Mouse (Mus musculus): Measurements from ENCODE around the gene Cyp26a1. TPM values are rescaled to one million over a fixed set of nuclear protein-coding genes. Genes with fewer than 3 reads are reported as not detected.

Cyp26a1 gene
- polyA plus RNA-seq, 1 experiment from 2014 or later, result 0.21 TPM

- peak; percentile 88 for ATAC-seq
- Histone ChIP-seq H3K9ac (replicated peaks) (no peak overlapping the region), H3K9me3 (ENCODE audit: low read length) (no peaks in the 10 kb centered on the region), H3K4me3 (ENCODE audit: low read depth, low read length) (no peak overlapping the region), H3K4me1 (ENCODE audit: insufficient read depth) (peaks cover 5% of the 10 kb centered on the region; the same call in 1 of the 2 replicates), H3K36me3 (replicated peaks; ENCODE audit: insufficient read depth, low read length) (peaks cover 3% of the 10 kb centered on the region; the same call in 1 of the 2 replicates), H3K27me3 (ENCODE audit: insufficient read depth, low read length) (no peaks in the 10 kb centered on the region), H3K4me2 (ENCODE audit: low read depth, low read length) (0 out of 2 replicates have a peak overlapping the region, but pooled peaks have one; percentile 9), H3K27ac (ENCODE audit: low read depth) (no peak overlapping the region)
- no peak for DNase-seq
- TF ChIP-seq CTCF (IDR thresholded peaks at IDR 0.05; ENCODE audit: low read depth) (no peak), EP300 (IDR thresholded peaks at IDR 0.05; ENCODE audit: low read depth) (peak; percentile 85)
- WGBS (ENCODE audit: insufficient replicate concordance), result 45% methylated on average over 13 of the region's 13 CpGs
Observed at GRCm38 (mm10) chr19:37667855-37668594, 29.6 kb upstream of the Cyp26a1 start.

GRCm38 (mm10) chr19:37668657-37669056 lies 28.9 kb upstream of the Cyp26a1 start:
- WGBS (ENCODE audit: insufficient replicate concordance), result 87% methylated on average over 5 of the region's 5 CpGs
- H3K4me1 ChIP-seq (ENCODE audit: insufficient read depth), result peaks cover 5% of the 10 kb centered on the region; the same call in 1 of the 2 replicates
- no peaks in the 10 kb centered on the region for H3K9me3 ChIP-seq (ENCODE audit: low read length)
- H3K36me3 ChIP-seq (replicated peaks; ENCODE audit: insufficient read depth, low read length), result peaks cover 3% of the 10 kb centered on the region; the same call in 1 of the 2 replicates
- 0 out of 2 replicates have a peak overlapping the region, but pooled peaks have one; percentile 9 for H3K4me2 ChIP-seq (ENCODE audit: low read depth, low read length)
- DNase-seq, result no peak
- TF ChIP-seq EP300 (IDR thresholded peaks at IDR 0.05; ENCODE audit: low read depth) (no peak), CTCF (IDR thresholded peaks at IDR 0.05; ENCODE audit: low read depth) (no peak)
- H3K9ac ChIP-seq (replicated peaks), result no peak overlapping the region
- H3K27me3 ChIP-seq (ENCODE audit: insufficient read depth, low read length), result no peaks in the 10 kb centered on the region
- H3K4me3 ChIP-seq (ENCODE audit: low read depth, low read length), result no peak overlapping the region
- ATAC-seq, result no peak
- no peak overlapping the region for H3K27ac ChIP-seq (ENCODE audit: low read depth)

- Histone ChIP-seq H3K9me3 (ENCODE audit: low read length) (no peaks in the 10 kb centered on the region), H3K27me3 (ENCODE audit: insufficient read depth, low read length) (no peaks in the 10 kb centered on the region), H3K36me3 (replicated peaks; ENCODE audit: insufficient read depth, low read length) (peaks cover 3% of the 10 kb centered on the region; the same call in 1 of the 2 replicates), H3K4me1 (ENCODE audit: insufficient read depth) (peaks cover 5% of the 10 kb centered on the region; the same call in 1 of the 2 replicates), H3K9ac (replicated peaks) (no peak overlapping the region), H3K4me2 (ENCODE audit: low read depth, low read length) (no peak overlapping the region), H3K4me3 (ENCODE audit: low read depth, low read length) (no peak overlapping the region), H3K27ac (ENCODE audit: low read depth) (no peak overlapping the region)
- ATAC-seq (no peak), DNase-seq (no peak)
- WGBS (ENCODE audit: insufficient replicate concordance), result 82% methylated on average over 5 of the region's 5 CpGs
- TF ChIP-seq CTCF (IDR thresholded peaks at IDR 0.05; ENCODE audit: low read depth) (no peak), EP300 (IDR thresholded peaks at IDR 0.05; ENCODE audit: low read depth) (no peak)
Observed at GRCm38 (mm10) chr19:37669486-37669885, 28.1 kb upstream of the Cyp26a1 start.

GRCm38 (mm10) chr19:37673393-37673792 lies 24.2 kb upstream of the Cyp26a1 start:
- Histone ChIP-seq H3K27ac (ENCODE audit: low read depth) (no peak overlapping the region), H3K9me3 (ENCODE audit: low read length) (no peaks in the 10 kb centered on the region), H3K9ac (replicated peaks) (no peak overlapping the region), H3K27me3 (ENCODE audit: insufficient read depth, low read length) (no peaks in the 10 kb centered on the region), H3K4me1 (ENCODE audit: insufficient read depth) (peaks cover 4% of the 10 kb centered on the region; the same call in 1 of the 2 replicates), H3K36me3 (replicated peaks; ENCODE audit: insufficient read depth, low read length) (0 out of 2 replicates have a peak, but pooled peaks cover 4% of the 10 kb centered on the region), H3K4me2 (ENCODE audit: low read depth, low read length) (no peak overlapping the region), H3K4me3 (ENCODE audit: low read depth, low read length) (no peak overlapping the region)
- no peak for DNase-seq
- 52% methylated on average over 12 of the region's 12 CpGs for WGBS (ENCODE audit: insufficient replicate concordance)
- TF ChIP-seq CTCF (IDR thresholded peaks at IDR 0.05; ENCODE audit: low read depth) (no peak), EP300 (IDR thresholded peaks at IDR 0.05; ENCODE audit: low read depth) (no peak)
- no peak for ATAC-seq

GRCm38 (mm10) chr19:37685281-37685680 lies 12.3 kb upstream of the Cyp26a1 start, which contains the start of gene Cyp26c1:
Gene Cyp26c1 (plus strand): TSS chr19:37685581.
- Histone ChIP-seq H3K4me1 (ENCODE audit: insufficient read depth) (no peaks in the 10 kb centered on the region), H3K9me3 (ENCODE audit: low read length) (no peaks in the 10 kb centered on the region), H3K36me3 (replicated peaks; ENCODE audit: insufficient read depth, low read length) (peaks cover 25% of the 10 kb centered on the region), H3K9ac (replicated peaks) (no peak within 1 kb of the TSS), H3K27ac (ENCODE audit: low read depth) (no peak within 1 kb of the TSS), H3K4me3 (ENCODE audit: low read depth, low read length) (no peak within 1 kb of the TSS), H3K27me3 (ENCODE audit: insufficient read depth, low read length) (peaks cover 12% of the 10 kb centered on the region; the same call in 1 of the 2 replicates), H3K4me2 (ENCODE audit: low read depth, low read length) (no peak within 1 kb of the TSS)
- no peak for TF ChIP-seq CTCF (IDR thresholded peaks at IDR 0.05; ENCODE audit: low read depth)
- TF ChIP-seq EP300 (IDR thresholded peaks at IDR 0.05; ENCODE audit: low read depth), result no peak
- ATAC-seq, result no peak
- no peak for DNase-seq
- WGBS (ENCODE audit: insufficient replicate concordance), result 83% methylated on average over 6 of the region's 6 CpGs

- TF ChIP-seq CTCF (IDR thresholded peaks at IDR 0.05; ENCODE audit: low read depth) (no peak), EP300 (IDR thresholded peaks at IDR 0.05; ENCODE audit: low read depth) (no peak)
- H3K9ac ChIP-seq (replicated peaks), result no peak overlapping the region
- peaks cover 21% of the 10 kb centered on the region for H3K27me3 ChIP-seq (ENCODE audit: insufficient read depth, low read length)
- no peaks in the 10 kb centered on the region for H3K4me1 ChIP-seq (ENCODE audit: insufficient read depth)
- DNase-seq, result no peak
- no peak for ATAC-seq
- H3K4me3 ChIP-seq (ENCODE audit: low read depth, low read length), result no peak overlapping the region
- H3K9me3 ChIP-seq (ENCODE audit: low read length), result no peaks in the 10 kb centered on the region
- H3K36me3 ChIP-seq (replicated peaks; ENCODE audit: insufficient read depth, low read length), result peaks cover 25% of the 10 kb centered on the region
- no peak overlapping the region for H3K27ac ChIP-seq (ENCODE audit: low read depth)
- 67% methylated on average over 23 of the region's 23 CpGs for WGBS (ENCODE audit: insufficient replicate concordance)
- no peak overlapping the region for H3K4me2 ChIP-seq (ENCODE audit: low read depth, low read length)
Observed at GRCm38 (mm10) chr19:37686347-37686746, 11.3 kb upstream of the Cyp26a1 start.
